Mouse (Mus musculus): ENCODE data around the gene Gm9903.

The Gm9903 gene

DNA sequence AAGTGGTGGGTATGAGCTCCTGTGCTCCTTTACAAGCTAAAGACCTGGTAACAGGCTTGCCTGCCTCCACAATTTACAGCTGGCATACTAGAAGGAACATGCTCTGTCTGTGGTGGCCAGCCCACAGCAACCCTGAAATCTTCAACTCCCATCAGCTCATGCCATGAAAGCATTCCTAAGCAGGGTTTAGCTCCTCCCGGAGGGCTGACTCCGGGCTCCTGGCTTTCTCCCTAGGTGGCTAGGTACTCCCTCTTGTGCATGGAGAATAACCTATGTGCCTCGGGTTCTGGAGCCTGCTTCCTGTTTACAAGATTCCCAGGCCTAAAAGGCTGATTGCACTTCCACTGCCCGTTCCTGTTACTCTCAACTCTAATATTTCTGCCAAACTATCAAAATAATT lies 9.1 kb downstream of the Gm9903 start:
- DNase-seq (ENCODE audit: inconsistent age in 2 of 2, low spot score in 1 of 2), result peak in 1 of 2 experiments; percentile 26

DNA sequence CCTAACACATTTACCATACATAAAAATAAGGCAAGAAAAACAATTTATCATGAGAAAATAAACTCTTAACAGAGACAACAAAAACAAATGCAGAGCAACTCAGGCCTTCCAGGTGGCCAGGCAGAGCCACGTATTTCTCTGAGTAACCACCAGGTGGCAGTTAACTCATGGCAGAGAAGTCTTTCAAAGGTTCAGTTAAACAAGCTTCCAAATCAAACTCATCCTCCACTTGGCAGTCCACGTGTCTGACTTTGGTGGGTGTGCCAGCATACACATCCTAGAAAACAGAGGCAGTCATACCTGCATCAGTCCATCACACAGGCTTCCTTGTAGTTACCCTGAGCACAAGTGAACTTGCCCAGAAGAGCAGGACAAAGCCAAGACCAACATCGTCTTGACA lies 10.9 kb downstream of the Gm9903 start:
- peak; percentile 34 to 80 for DNase-seq (ENCODE audit: inconsistent age in 2 of 2, low spot score in 1 of 2)

DNA sequence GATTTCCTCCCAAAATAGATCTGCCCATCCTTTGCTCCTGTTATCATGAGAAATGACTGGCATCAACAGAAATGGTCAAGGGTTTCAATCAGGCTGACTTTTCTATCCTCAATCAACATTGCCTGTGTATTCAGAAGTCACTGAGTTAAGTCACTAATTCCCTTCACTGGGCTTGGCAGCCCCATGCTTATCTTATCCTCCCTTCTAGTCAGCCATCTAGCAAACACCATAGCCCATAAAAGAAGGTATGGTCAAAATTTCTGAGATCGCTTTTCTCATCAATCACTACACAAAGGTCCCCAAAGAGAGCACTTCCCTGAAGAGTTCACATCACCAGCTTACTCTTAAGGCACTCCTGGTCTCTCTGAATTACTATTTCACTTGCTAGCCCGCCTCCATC lies 21.3 kb downstream of the Gm9903 start:
- no peak for DNase-seq (ENCODE audit: inconsistent age in 2 of 2, low spot score in 1 of 2)

DNA sequence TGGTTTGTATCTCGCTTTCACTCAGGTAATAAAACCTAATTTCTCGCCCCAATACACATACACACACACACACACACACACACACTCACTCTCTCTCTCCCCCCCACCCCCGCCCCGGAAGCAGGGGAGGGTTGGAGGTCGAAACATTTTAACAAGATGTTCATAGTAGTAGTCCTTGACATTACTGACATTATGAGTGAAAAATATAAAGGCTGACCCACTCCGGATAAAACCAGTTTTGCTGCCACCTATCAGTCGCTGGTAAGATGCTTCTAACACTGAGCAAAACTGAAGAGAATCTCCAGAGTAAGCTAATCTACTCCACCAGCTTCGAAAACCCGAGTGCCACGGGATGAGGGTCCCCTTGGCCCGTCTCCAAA lies 21.8 kb downstream of the Gm9903 start:
- DNase-seq (ENCODE audit: inconsistent age in 2 of 2, low spot score in 1 of 2), result no peak

DNA sequence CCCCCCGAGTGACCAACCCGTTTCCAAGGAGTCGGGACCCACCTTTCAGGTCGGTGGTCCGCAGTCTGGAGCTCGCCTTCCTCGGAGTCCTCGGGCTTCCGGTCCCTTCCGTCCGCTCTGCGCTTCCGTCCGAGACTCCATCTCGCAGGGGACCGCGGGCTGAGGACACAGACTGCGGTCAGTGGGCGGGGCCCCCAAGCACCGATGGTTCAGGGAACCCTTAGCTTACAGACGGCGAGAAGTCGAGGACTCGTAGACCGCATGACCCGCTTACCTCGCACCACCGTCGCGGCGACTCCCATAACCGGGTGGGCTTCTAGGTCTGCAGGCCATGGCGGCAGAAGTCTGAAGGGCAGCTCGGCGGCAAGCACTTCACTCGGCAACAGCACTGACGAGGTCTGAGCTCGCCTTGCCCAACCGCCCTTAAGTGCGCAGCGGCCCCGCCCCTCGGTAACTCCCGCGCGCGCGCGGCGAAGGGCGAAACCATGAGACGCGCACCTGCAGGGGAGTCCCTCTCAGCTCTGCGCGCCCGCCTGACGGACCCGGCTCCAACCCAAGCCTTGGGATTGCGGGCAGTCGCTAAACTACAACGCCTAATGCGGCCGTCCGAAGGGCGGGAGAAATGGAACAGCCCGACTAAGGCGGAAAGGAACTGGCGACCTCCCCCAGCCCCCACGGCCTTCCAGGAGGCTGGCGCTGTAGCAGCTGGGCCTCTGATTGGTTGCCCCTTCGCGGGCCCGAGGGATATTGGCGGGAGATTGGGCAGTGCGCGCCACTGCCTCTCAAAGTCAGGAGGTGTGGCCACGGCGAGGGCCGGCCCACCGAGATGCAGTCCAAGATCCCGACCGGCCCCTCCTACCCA lies 22.4 kb downstream of the Gm9903 start, which contains the start of gene Slbp:
TSS of gene Slbp (minus strand) at position 654 of the 862 bp plus-strand sequence.
- peak; percentile 98 to 99 for DNase-seq (ENCODE audit: inconsistent age in 2 of 2, low spot score in 1 of 2)

GRCm38 (mm10) chr5:33652783-33653173 lies 23.1 kb downstream of the Gm9903 start:
- no peak for DNase-seq (ENCODE audit: inconsistent age in 2 of 2, low spot score in 1 of 2)

DNA sequence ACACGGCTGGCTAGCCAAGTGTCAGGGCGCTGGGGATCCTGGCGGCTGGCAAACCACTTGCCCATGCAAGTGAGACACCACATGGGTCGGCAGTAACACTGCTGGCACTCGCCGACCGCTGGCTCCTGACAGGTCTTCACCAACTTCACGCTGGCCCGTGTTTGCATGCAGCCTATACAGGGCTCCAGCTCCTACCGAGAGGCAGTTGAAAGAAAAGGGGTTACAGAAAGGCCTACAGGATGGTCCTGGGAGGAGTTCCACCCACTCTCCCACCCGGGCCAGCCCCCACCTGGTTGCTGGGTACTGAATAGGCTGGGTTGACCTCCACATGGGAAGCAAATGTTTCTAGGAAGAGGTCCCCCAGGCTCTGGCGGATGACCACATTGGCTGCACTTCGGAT lies 24.7 kb downstream of the Gm9903 start:
- DNase-seq (ENCODE audit: inconsistent age in 2 of 2, low spot score in 1 of 2), result peak; percentile 32 to 41

- peak in 1 of 2 experiments; percentile 30 for DNase-seq (ENCODE audit: inconsistent age in 2 of 2, low spot score in 1 of 2)
Observed at GRCm38 (mm10) chr5:33655251-33655840, 25.6 kb downstream of the Gm9903 start.

DNA sequence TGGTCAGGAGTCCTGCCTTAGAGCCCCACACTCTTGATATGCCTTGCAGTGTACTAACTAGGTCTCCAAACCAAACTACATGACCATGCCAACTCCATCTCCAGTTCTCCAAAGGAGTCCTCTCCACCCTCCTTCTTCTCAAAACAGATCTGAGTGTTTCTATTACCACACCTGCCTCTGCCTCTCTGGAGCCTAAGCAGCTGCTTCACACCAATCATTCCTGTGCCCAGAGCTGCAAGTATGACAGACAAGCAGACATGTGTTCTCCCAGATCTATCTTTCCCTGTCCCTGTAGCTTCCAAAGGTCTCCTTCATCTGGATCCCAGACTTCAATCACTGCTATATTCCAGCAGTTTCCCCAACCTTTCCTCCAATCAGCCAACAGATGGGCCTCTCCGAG lies 27.0 kb downstream of the Gm9903 start:
- DNase-seq (ENCODE audit: inconsistent age in 2 of 2, low spot score in 1 of 2), result peak in 1 of 2 experiments; percentile 38

- no peak for DNase-seq (ENCODE audit: inconsistent age in 2 of 2, low spot score in 1 of 2)
Observed at GRCm38 (mm10) chr5:33657251-33657786, 27.6 kb downstream of the Gm9903 start.

GRCm38 (mm10) chr5:33657787-33658663 lies 28.3 kb downstream of the Gm9903 start, which contains the start of the genes Tacc3 and Tmem129:
Tacc3 (plus strand) TSS chr5:33658128.
Tmem129 (minus strand) TSS chr5:33658416.
- DNase-seq (ENCODE audit: inconsistent age in 2 of 2, low spot score in 1 of 2), result peak; percentile 99

- DNase-seq (ENCODE audit: inconsistent age in 2 of 2, low spot score in 1 of 2), result no peak
Observed at GRCm38 (mm10) chr5:33658664-33659050, 28.9 kb downstream of the Gm9903 start.

GRCm38 (mm10) chr5:33668223-33668622 lies 38.5 kb downstream of the Gm9903 start:
- peak in 1 of 2 experiments; percentile 71 for DNase-seq (ENCODE audit: inconsistent age in 2 of 2, low spot score in 1 of 2)

GRCm38 (mm10) chr5:33671659-33672058 lies 41.9 kb downstream of the Gm9903 start:
- no peak for DNase-seq (ENCODE audit: inconsistent age in 2 of 2, low spot score in 1 of 2)

DNA sequence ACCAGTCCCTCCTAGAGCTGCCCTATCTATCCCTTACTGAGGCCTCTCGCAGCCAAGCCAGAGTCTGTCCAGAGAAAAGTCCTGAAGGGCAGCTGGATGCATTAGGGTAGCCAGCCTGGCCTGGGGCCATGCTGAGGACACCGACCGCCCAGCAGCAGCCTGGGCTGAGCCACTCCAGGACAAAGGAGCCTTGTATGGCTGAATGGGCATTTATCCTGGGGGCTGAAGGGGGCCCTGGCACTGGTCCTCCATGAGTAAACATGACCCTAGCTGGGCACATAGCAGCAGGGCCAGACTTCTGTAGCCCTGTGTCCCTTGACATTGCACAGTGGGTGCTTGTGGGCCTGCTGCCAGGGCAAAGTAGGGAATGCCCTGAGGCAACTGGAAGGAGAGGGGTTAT lies 44.7 kb downstream of the Gm9903 start:
- DNase-seq (ENCODE audit: inconsistent age in 2 of 2, low spot score in 1 of 2), result no peak

- DNase-seq (ENCODE audit: inconsistent age in 2 of 2, low spot score in 1 of 2), result peak in 1 of 2 experiments; percentile 73
Observed at GRCm38 (mm10) chr5:33675964-33676363, 46.2 kb downstream of the Gm9903 start.

DNA sequence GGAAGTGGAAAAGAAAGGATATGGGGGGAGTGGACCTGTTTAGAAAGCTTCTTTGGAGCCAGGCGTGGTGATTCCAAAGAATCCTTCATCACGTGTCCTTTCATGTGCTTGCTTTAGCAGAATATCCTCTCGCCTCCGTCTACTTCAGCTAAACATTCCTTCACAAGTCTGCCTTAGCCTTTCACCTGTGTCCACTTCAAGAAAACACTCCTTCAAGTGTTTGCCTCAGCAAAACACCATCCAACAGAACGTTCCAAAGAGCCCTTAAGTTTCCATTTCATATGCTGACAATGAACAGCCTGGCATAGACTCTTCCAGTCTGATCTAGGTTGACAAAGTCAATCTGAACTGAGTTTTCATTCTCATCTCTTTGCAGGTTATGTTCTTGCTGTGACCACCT lies 48.5 kb downstream of the Gm9903 start:
- DNase-seq (ENCODE audit: inconsistent age in 2 of 2, low spot score in 1 of 2), result no peak

DNA sequence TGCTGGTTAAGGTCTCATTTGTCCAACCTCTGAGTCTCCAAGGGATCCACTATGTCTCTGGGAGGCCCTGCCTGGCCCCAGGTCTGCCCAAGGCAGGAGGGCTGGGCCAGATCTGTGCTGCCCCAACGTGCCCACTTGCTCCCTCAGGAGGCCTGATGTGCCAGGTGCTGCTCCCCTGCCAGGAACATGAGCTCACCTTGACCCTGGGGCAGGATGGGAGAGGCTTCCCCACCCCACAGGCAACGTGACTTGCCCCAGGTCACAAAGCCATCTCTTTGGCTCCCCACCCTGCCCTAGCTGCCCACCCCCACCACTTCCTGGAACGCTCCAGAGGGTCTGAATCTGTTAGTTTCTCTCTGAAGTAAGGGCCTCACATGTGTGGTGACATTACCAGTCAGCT lies 51.3 kb downstream of the Gm9903 start:
- DNase-seq (ENCODE audit: inconsistent age in 2 of 2, low spot score in 1 of 2), result no peak
